Mouse (Mus musculus): Measurements from ENCODE around the gene Sh3pxd2a. TPM values are rescaled to one million over a fixed set of nuclear protein-coding genes. Genes with fewer than 3 reads are reported as not detected.

The Sh3pxd2a gene
- 4.6 TPM for polyA plus RNA-seq (2014; fragmentation: Illumina TruSeq; extraction: RNeasy Lipid Tissue Mini Kit (QIAGEN cat#74804); ENCODE audit: low read depth, low replicate concordance)

GRCm38 (mm10) chr19:47464304-47465241, at the start of gene Sh3pxd2a:
Sh3pxd2a (minus strand) TSS chr19:47464401.

Other genes with a start within 250 kb of the Sh3pxd2a start
- gene Stn1, start 73.1 kb upstream of the Sh3pxd2a start, polyA plus RNA-seq (2014; fragmentation: Illumina TruSeq; extraction: RNeasy Lipid Tissue Mini Kit (QIAGEN cat#74804); ENCODE audit: low read depth, low replicate concordance): 3.8 TPM
- gene Slk, start 115.3 kb upstream of the Sh3pxd2a start, polyA plus RNA-seq (2014; fragmentation: Illumina TruSeq; extraction: RNeasy Lipid Tissue Mini Kit (QIAGEN cat#74804); ENCODE audit: low read depth, low replicate concordance): 80.6 TPM
- gene Col17a1, start 227.7 kb upstream of the Sh3pxd2a start, polyA plus RNA-seq (2014; fragmentation: Illumina TruSeq; extraction: RNeasy Lipid Tissue Mini Kit (QIAGEN cat#74804); ENCODE audit: low read depth, low replicate concordance): not detected